Mouse (Mus musculus): ENCODE data around the gene Ptprr. TPM values are rescaled to one million over a fixed set of nuclear protein-coding genes. Genes with fewer than 3 reads are reported as not detected.
A peak's percentile ranks its signal among the peaks of the same experiment; 100 is the strongest.

Ptprr gene
- polyA plus RNA-seq, 1 experiment, result 16.1 TPM

DNA sequence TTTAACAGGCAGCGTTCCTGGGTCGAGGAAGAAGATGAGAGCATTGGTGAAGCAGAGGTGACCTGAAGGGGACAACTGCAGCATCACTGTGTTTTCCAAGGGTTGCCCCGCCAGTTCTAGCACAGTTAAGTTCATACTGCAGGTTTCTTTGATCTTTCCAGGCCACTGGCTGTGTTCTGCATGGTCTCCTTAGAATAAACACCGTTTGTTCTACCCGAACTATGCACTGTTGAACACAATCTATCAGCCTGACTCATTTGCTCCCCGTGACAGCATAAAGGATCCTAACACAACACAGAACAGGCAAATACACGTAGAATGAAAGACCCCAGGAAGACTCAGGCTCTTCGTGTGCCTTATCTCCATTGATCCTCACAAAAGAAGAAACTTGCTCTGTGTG lies 176.4 kb downstream of the Ptprr start:
- no peak for DNase-seq (ENCODE audit: extremely low spot score in 1 of 2, low spot score in 1 of 2)

DNA sequence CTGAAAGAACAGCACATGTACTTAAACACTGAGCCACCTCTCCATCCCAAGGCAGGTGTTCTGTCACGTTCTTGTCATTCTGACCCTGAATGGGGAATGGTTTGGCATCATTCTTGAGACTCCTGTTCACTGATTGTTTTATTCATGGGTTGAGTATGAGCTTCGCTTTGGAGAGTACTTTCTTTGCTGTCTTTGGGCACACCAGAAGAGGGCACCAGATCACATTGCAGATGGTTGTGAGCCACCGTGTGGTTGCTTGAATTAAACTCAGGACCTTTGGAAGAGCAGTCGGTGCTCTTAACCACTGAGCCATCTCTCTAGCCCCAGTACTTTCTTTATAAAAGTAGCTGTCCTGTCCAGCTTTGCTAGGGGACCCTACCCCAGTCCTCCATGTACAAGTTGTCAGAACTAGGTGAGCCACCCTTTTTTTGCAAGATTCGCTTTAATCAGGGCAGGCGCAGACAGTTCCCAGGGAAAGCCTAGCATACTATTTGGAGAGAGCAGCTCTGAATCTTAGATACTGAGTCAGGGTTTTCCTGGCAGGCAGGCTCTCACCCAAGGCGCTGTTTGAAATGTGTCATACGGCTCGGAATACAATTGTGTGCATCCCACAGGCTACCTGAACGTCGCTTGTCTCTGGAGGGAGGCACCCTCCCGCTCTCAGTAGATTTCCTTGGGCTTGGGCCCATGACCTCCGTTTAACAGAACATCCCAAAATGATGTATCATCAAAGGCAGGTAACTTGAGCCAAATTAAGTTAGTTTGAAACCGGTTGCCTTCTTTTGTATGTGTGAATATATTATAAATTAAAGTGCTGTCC lies 178.8 kb downstream of the Ptprr start:
- peak in 1 of 2 experiments; percentile 63 for DNase-seq (ENCODE audit: extremely low spot score in 1 of 2, low spot score in 1 of 2)

DNA sequence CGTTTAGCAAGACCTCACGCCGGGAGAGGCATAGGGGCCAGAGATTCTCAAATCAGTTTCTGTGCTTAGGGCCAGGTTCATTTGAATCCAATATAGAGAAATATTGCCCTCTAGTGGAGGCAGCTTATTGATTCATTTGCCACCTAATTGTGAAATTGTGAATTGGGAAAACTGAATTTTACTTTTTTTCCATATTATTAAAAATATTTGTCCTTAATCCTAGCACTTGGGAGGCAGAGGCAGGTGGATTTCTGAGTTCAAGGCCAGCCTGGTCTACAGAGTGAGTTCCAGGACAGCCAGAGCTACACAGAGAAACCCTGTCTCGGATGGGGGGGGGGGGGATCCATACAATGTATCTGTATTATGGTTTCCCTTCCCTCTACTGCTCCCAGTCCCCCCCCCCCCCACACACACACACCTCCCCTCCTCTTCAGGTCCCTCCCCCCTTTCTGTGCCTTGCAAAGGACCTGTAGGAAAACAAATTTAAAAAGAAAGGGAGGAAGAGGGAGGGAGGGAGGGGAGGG lies 179.5 kb downstream of the Ptprr start:
- peak in 1 of 2 experiments; percentile 78 for DNase-seq (ENCODE audit: extremely low spot score in 1 of 2, low spot score in 1 of 2)

DNA sequence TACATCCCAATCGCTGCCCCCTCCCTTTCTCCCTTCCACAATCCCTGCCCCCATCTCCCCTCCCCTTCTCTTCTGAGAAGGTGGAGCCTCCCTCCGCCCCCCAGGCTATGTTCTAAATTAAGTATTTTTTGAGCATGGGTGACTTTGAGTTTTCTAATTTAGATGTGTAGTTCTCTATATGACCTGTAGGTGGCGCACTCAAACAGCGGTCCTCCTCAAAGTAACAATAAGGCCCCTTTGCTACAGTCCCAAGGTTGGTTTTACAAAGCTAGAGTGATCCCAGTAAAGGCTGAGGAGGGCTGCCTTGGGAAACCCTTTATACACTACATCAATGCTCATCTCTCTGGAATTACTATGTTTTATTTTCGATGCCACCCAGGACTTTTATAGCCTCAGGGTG lies 181.0 kb downstream of the Ptprr start:
- DNase-seq (ENCODE audit: extremely low spot score in 1 of 2, low spot score in 1 of 2), result peak in 1 of 2 experiments; percentile 43

DNA sequence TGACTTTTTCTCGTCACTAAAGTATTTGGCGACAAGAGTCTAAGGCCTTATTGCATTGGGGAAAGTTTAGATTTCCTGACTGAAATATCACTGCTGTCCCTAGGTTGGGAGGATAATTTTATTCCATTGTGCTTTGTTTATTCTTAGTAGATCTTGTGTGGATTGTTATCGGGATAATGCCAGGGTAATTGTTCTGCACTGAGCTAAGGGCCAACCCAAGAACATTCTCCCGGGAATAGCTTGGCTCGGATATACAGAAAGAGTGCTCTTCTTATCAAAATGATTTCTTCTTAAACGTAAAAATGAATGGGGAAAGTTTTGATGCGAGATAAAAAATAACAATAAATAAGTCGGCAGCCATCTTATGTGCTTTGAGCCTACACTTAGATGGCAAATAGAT lies 183.5 kb downstream of the Ptprr start:
- no peak for DNase-seq (ENCODE audit: extremely low spot score in 1 of 2, low spot score in 1 of 2)

DNA sequence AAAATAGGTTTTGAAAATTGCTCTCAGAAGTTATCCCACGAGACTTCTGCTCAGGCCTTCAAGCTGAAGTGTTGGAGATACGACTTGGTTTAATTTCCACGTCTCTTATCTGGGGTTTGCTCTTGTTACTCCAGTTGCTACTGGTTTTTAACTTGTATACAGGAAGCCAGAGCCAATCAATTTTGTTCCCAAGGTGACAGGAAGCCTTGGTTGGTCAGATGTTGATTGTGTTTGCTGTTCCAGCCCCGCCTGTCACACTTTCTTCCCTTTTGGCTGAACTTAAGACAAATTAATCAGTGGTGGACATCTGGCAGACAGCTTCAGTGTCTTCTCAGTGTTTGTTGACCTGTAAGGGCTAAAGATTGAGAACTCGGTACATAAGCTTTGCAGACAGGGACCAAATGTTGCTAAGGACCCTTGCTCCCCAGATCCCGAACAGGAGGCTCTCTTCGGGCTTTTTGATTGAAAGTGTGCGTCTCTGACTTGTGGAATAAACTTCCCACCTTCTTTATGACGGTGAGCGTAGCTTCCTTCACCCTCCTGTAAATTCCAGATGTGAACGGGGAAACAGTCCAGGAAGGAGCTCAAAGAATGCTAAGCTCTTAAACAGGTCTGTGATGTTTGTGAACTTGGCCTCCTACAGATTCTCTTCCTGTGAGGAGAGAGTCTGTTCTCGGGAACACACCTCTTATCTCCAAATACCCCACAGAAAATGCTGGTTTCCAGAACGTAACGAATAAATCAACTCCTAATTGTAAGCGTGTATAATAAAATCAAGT lies 187.8 kb downstream of the Ptprr start:
- DNase-seq (ENCODE audit: extremely low spot score in 1 of 2, low spot score in 1 of 2), result no peak

DNA sequence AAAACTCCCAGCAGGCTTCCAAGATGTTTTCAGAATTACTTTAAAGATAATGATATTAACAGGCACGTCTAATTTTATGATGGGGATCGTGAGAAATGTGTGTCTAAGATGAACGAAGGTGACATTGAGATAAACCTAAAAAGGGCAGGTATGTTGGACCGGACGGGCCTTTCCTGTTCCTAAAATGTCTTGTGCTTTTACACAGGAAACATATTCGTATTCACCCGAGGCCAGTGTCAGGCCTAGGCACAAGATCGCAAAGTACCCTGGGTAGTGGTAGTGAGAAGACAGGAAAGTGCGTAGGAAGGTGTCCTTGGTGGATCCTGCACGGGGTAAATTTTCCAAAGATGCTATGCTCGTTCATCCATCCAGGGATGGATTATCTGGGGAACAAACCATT lies 188.4 kb downstream of the Ptprr start:
- DNase-seq (ENCODE audit: extremely low spot score in 1 of 2, low spot score in 1 of 2), result no peak

DNA sequence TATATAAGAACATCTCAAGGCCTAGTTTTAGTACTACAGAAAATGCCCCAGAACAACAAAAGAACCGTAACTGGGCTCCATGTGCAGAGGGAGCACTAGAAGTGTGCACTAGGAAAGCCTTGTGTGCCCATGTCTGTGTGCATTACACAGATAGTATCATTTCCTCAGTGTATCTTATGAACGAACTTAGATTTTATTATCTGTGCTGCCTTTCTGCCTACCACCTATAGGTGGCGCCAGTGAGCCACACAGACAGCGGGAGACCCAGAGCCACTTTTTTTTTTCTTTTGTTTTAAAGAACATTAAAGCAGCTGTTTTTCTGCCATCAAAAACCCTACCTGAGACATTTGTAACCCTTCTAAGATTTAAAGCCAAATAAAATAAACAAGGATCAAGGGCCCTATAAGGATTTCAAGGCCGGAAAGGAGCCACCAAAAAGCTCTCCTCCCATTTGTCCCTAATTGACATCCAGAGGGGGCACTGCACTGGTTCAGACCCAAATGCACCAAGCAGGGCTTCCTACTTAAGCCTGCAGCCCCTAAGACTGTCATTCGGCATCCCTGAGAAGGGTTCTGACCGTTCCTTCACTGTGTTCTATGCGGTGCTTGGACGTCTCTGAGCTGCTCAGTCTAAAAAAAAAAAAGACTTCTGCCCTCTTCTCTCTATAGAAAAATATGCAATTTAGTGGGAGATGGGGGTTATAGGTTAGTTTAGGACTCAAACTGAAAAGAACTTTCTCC lies 190.1 kb downstream of the Ptprr start:
- DNase-seq (ENCODE audit: extremely low spot score in 1 of 2, low spot score in 1 of 2), result peak in 1 of 2 experiments; percentile 75

DNA sequence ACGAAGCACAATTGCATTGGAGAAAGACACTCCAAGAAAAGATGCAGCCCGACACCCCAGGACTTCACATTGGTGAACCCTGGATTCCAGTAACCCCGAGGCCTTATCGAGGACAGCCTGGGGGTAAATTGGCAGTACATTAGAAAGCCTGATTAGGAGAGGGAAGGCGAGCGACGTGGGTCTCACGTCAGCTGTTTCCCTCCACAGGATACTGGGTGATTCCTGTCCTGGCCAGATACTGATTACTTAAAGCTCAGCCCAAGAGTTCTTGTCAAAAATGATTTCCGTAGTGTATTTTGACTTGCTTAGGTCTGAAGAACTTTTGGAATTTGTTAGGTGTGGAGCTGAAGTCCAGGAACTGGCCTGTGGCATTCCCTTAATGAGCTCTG lies 190.7 kb downstream of the Ptprr start:
- no peak for DNase-seq (ENCODE audit: extremely low spot score in 1 of 2, low spot score in 1 of 2)

DNA sequence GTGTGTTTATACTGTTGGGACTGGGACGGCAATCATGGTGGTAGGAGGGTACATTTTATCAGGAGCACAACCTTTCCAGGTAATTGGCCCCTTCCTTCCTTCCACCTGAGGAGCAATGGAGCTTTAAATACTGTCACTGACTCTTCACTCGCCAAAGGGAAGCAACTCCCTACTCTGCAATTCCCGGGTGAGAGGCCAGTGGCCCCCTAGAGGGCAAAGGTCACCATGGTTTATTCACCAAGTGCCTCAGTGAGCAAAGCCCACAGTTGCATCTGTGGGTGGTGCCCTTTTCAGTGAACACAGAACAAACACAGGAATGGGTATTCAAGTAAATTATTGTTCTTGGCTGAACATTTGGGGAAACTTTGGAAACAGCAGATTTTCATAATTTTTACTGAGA lies 194.1 kb downstream of the Ptprr start:
- DNase-seq (ENCODE audit: extremely low spot score in 1 of 2, low spot score in 1 of 2), result no peak

DNA sequence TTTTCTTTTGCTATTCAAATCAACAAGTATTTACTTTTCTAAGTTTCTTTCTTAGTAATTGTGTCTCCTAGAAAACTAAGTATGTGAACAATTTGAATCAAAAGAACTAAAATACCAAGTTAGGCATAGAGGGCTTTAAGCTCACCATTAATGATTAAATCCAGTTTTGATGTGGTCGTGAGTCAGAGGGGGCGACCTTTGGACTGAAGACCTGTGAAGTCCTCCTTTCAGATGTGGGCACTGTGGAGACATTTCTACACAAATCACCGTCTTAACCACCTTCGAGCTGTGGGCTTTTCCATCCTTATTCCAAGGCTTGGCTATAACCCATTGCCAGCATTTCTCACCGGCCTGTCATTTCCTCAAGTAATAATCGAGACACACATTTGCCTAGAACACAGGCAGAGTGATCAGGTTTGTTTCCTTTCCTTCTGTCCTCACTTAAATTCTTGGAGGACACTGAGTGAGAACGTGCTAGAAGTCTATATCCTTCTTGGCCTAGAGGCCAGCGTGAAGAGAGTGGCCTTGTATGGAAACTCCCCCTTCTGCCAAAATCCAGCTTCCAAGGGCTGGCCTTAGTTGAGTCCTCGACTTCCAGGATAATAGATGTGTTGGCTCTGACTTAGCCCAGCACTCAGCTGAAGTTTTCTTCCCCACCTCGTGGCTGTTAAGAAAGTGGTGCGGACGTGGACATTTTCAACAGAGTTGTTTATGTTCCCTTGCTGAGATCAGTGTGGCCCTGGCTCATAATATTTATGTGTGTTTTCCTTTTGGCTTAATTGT lies 202.5 kb downstream of the Ptprr start:
- DNase-seq (ENCODE audit: extremely low spot score in 1 of 2, low spot score in 1 of 2), result no peak

DNA sequence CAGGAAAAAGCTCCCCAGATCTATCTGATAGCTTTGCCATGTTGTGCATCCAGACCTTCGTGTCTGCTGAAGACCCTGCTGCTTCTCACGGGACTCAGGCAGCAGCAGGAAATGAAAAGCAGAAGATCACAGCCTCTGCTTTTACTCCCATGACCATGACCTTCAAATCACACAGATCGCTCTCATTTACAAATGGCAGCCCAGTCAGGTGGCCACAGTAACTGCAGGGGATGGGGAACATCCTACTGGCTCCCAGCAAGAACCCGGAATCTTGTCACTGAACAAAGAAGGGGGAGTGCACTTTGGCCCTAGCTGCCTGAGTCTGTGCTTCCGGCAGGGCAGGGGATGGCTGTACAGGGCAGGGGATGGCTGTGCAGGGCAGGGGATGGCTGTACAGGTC lies 217.3 kb downstream of the Ptprr start:
- DNase-seq (ENCODE audit: extremely low spot score in 1 of 2, low spot score in 1 of 2), result no peak

DNA sequence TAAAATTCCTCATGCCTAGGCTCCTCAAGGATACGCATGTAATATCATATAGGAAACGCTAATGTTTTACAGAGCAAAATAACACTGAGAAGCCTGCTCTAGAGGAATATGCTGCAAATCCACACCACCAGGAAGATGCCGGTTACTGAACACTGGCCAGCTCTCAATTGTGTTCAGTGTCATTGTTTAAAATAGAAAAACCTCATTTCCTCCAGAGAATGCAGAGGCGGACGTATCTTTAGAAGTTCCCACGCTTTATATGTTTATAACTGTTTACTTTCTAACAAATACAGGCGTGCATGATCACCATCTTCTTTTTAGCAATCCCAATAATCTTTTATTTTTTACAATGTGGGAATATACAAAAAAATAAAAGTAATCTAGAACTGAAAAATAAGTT lies 224.2 kb downstream of the Ptprr start:
- no peak for DNase-seq (ENCODE audit: extremely low spot score in 1 of 2, low spot score in 1 of 2)

DNA sequence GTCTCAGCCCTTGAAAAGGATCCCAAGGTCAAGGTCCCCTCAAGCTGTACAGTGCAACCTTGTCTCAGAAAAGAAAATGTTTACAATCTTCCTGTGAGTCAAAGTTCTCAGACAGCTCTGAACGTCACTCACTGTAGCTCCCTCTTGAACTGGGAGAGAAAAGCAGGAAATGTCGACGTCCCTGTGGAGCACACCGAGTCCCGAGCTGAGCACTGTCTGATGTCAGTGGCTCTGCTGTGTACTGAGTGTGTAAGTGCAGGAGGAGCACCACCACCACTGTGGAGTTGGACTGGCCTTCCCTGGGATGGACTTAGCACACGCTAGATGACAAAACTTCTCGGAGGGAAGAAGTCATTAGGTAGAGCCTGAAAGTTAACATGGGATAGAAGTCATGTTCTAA lies 225.4 kb downstream of the Ptprr start:
- DNase-seq (ENCODE audit: extremely low spot score in 1 of 2, low spot score in 1 of 2), result no peak

DNA sequence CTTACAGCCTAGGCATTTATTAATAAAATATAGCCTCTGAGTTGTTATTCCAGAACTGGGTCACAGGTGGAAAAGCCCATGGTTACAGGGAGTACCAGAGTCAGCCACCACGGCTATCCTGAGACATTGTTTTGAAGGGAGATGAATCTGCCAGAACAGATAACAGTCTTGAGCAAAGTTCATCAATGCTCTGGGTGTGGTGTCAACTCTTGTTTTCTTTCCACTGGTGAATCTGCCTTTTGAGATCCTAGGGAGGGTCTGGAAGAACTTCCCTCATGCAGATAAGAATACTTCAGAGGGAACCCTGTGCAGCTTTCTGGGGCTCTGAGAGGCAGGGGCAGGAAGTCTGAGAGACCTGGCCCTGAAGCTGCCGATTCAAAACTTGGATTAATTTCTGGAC lies 227.6 kb downstream of the Ptprr start:
- no peak for DNase-seq (ENCODE audit: extremely low spot score in 1 of 2, low spot score in 1 of 2)

DNA sequence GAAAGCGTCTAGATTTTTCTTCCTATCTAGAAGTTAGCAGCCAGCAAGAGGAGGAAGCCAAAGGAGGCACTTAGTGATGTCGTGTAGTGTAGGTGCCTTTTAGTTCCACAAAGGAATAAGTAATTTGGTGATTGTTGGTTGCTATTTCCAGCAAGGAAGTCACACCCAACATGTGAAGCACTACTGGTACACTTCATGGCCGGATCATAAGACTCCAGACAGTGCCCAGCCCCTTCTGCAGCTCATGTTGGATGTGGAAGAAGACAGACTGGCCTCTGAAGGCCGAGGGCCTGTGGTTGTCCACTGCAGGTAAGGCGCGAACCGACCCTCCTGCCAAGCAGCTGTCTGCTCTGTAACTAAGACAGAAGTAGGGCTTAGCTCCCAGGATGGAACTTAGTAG lies 234.7 kb downstream of the Ptprr start:
- DNase-seq (ENCODE audit: extremely low spot score in 1 of 2, low spot score in 1 of 2), result no peak

DNA sequence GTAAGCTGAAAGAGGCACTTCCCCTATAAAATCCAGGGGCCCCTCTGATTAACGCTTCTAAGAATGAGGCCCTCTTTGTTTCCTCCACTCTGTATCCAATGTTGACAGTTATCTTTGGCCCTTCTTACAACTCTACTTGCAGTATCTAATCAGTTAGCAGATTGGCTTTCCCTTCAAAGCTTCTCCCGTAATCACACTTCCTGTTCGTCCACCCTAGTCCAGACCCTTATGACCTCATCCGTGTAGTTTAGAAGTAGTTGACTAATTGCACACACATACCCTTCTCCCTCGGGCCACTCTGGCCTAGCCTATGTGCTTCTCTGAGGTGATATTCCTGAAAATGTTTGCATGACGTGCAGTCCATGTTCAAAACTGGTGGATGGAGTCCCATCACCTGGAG lies 236.0 kb downstream of the Ptprr start:
- no peak for DNase-seq (ENCODE audit: extremely low spot score in 1 of 2, low spot score in 1 of 2)

DNA sequence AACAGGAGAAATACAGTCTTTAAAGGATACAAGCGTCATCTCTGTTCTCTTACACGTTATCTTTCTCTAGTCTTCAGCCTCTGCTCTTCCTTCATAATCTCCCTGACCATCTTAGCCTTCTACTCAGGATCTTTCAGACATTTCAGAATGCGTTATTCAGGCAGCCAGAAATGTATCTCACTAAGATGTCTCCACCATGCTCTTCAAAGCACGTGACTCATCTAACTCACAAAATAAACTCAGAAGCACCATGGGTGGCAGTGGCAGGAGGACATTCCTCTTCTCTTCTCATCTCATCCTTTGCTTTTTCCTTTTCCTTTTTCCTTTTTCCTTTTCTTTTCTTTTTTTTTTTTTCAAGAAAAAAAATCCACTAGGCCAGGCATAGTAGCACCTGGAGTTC lies 241.3 kb downstream of the Ptprr start:
- DNase-seq (ENCODE audit: extremely low spot score in 1 of 2, low spot score in 1 of 2), result no peak

DNA sequence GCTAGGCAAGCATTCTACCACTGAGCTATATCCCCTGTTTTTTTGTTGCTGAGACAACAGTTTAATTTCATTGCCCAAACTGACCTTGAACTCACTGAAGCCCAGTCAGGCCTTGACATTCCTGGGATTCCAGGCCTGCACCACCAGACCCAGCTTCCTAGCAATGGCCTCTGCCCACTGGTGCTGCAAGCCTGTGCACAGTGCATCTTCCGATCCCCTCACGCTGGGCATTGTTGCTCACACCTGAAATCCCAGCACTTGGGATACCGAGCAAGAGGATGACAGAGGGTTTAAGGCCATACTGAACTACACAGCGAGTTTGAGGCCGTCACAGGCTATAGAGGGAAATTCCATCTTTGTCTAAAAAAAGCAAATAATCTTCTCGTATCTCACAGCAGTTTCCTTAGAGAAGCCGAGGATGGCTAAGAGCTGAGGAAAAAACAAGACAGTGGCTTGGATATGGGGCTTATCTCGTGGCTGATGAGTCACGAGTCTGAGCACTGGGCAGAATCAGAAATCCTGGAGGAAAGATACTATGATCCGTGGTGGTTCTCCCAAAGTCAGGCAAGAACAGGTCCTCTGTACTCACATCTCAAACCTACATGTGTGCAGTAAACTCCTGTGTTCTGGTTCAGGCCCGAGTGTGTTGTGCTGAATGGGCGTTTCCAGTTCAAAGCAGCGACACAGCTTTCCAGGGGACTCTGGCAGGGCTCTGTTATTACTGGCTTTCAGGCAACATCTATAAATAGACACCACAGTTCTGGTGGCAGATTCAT lies 242.8 kb downstream of the Ptprr start:
- DNase-seq (ENCODE audit: extremely low spot score in 1 of 2, low spot score in 1 of 2), result peak; percentile 50 to 54

DNA sequence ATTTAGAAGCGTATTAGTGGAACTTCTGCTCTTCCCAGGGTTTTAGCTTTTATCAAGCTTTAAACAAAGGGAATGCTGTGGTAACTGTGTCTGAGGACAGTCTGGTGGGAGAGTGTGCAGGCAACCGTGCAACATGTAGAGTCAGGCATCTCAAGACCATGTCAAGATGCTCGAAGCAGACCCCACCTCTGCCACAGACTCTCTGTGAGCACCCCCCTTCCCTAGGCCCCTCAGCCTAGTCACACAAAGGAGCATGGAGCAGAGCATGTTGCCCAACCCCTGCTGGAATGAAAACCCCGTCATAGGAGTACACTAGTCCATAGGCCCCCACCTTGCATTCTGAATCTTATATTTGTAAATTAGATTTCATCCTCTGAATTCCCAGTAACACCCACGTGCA lies 243.5 kb downstream of the Ptprr start:
- no peak for DNase-seq (ENCODE audit: extremely low spot score in 1 of 2, low spot score in 1 of 2)

Measured in frontal cortex, adult 2 months (tissue).